ENCODE assay signal across 8 mouse cellular contexts in genomic region chr3:104967548-104968300, GRCm38 (mm10). TPM values are rescaled to one million over a fixed set of nuclear protein-coding genes. Genes with fewer than 3 reads are reported as not detected.
DNase-seq lines count a peak whose midpoint lies in the region; ATAC-seq and TF ChIP-seq lines count a peak whose summit lies in the region.

No protein-coding gene starts in this region.

- TF ChIP-seq CTCF in Patski (IDR thresholded peaks at IDR 0.05) = no peak

- no peaks in the 10 kb centered on the region for H3K36me3 ChIP-seq in hindbrain, embryonic 15.5 days

- 0 out of 2 replicates have a peak overlapping the region, but pooled peaks have one; percentile 20 for H3K27ac ChIP-seq in hindbrain, embryonic 15.5 days (replicated peaks)

- peaks cover 3% of the 10 kb centered on the region for H3K27me3 ChIP-seq in Patski
- peaks cover 20% of the 10 kb centered on the region for H3K27me3 ChIP-seq in hindbrain, embryonic 15.5 days

- in situ Hi-C loops in Patski (cut with MboI; ENCODE audit: low pct_unique_long_range_greater_than_20kb) = loop anchor here (5.0 to 10.0 kb wide), 2 partner anchors 95 to 253 kb away; no protein-coding TSS in a partner anchor

- no peaks in the 10 kb centered on the region for H3K9me3 ChIP-seq in hindbrain, embryonic 15.5 days

- H3K9ac ChIP-seq in hindbrain, embryonic 15.5 days = peak overlapping the region; percentile 34

- H3K4me2 ChIP-seq in hindbrain, embryonic 15.5 days = peak overlapping the region; percentile 67

- POLR2A ChIA-PET in Patski (lab: Charles Lee) = interaction anchor here (0.6 to 1.1 kb wide), 5 partner anchors 12 to 103 kb away, joined by 3 to 6 read pairs (median 4); partner anchors contain the start of gene Capza1

- DNase-seq in Patski (ENCODE audit: low read depth, low spot score) = peak; percentile 61
- peak; percentile 88 for DNase-seq in cerebellum, postnatal 10 days
- peak; percentile 90 to 92 for DNase-seq in frontal cortex, postnatal 36 days (ENCODE audit: low spot score in 2 of 2)
- peak; percentile 66 for DNase-seq in left cerebral cortex, adult 11 months (ENCODE audit: low spot score)
- DNase-seq in lung, postnatal 36 days = peak; percentile 96
- peak; percentile 89 to 90 for DNase-seq in right cerebral cortex, adult 2 months (ENCODE audit: low spot score in 2 of 2)
- peak; percentile 72 for DNase-seq in urinary bladder, postnatal 10 days (ENCODE audit: low spot score)

- peak overlapping the region; percentile 43 for H3K4me3 ChIP-seq in hindbrain, embryonic 15.5 days

- H3K4me1 ChIP-seq in hindbrain, embryonic 15.5 days (replicated peaks) = peaks cover 8% of the 10 kb centered on the region

- ATAC-seq in Patski = peak; percentile 89
- ATAC-seq in hindbrain, embryonic 15.5 days (ENCODE audit: low FRiP score, low read depth) = peak; percentile 70

- CTCF ChIA-PET in Patski (lab: Charles Lee) = interaction anchor here (0.8 to 3.5 kb wide), 15 partner anchors 9 to 180 kb away, joined by 3 to 17 read pairs (median 3); partner anchors contain the start of gene Rhoc

- under 1% methylated on average over 49 of the region's 49 CpGs for WGBS in hindbrain, embryonic 15.5 days

RNA-seq across cellular contexts. Expression of gene Wnt2b, which starts 6.0 kb away (rescaled TPM):
- 1.7 TPM for polyA plus RNA-seq in Patski (2021)
- polyA plus RNA-seq in hindbrain, embryonic 15.5 days (2015; fragmentation: Nextera tagmentation; extraction: Ambion mirVana) = 1.1 and 1.2 TPM in 2 replicates

Comparison
In these comparisons a context has a peak if more than half of its experiments do, and no peak if none do; other contexts are left out.
1. Peak in every context shown above with its lines: DNase-seq, ATAC-seq, H3K4me3 ChIP-seq and H3K27ac ChIP-seq.